Mouse (Mus musculus): ENCODE measurements around the gene Scyl1.

DNA sequence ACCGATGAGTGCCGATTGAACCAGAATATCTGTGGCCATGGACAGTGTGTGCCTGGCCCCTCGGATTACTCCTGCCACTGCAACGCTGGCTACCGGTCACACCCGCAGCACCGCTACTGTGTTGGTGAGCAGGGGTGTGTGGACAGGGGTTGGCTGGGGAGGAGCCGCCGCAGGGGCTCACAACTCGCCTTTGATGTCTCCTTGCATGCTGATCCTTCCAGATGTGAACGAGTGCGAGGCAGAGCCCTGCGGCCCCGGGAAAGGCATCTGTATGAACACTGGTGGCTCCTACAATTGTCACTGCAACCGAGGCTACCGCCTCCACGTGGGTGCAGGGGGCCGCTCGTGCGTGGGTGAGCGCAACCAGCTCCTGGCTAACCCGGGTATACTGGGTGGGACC is 20.3 kb downstream of the Scyl1 start:
- TF ChIP-seq POLR2A (IDR thresholded peaks at IDR 0.05; ENCODE audit: low read depth, low read length) = no peak
- no peak for TF ChIP-seq CTCF (IDR thresholded peaks at IDR 0.05; ENCODE audit: borderline replicate concordance, insufficient read depth, low read length)
